Mouse (Mus musculus) forebrain, postnatal 0 days (tissue): ENCODE measurements around the gene Ccdc83. TPM values are rescaled to one million over a fixed set of nuclear protein-coding genes. Genes with fewer than 3 reads are reported as not detected.

Experiments
- ATAC-seq: fragments of 200-750 bp; cut with Nextera tagmentation; 2 replicates; pipeline ENCODE4 v1.8.0; 2017; ENCODE audit warnings: mild to moderate bottlenecking, moderate library complexity
- DNase-seq: peaks from one replicate; pipeline ENCODE4 v3.0.0-alpha.2; 2015
- H3K27ac ChIP-seq: fragments of 300-500 bp; sonication (generic); 2 replicates; pipeline ENCODE4 v1.5.1; 2014; ENCODE audit warnings: low read depth, mild to moderate bottlenecking, antibody characterized with exemption, low read length, moderate library complexity, mixed read lengths
- H3K27me3 ChIP-seq: fragments of 300-500 bp; sonication (generic); 2 replicates; pipeline ENCODE4 v1.6.1; 2014; ENCODE audit warnings: mild to moderate bottlenecking, low read length, mixed read lengths; ENCODE audit not compliant: insufficient read depth
- H3K36me3 ChIP-seq: fragments of 300-500 bp; sonication (generic); 2 replicates; pipeline ENCODE4 v1.6.1; 2014; ENCODE audit warnings: mild to moderate bottlenecking, moderate library complexity; ENCODE audit not compliant: insufficient read depth
- H3K4me1 ChIP-seq: fragments of 300-500 bp; sonication (generic); 2 replicates; pipeline ENCODE4 v1.6.1; 2014; ENCODE audit warnings: antibody characterized with exemption; ENCODE audit not compliant: insufficient read depth
- H3K4me2 ChIP-seq: fragments of 300-500 bp; sonication (generic); 2 replicates; pipeline ENCODE4 v1.6.1; 2014; ENCODE audit warnings: low read depth, mild to moderate bottlenecking, moderate library complexity
- H3K4me3 ChIP-seq: fragments of 300-500 bp; sonication (generic); 2 replicates; pipeline ENCODE4 v1.5.1; 2014; ENCODE audit warnings: low read depth, low read length, mixed read lengths
- H3K9ac ChIP-seq: fragments of 300-500 bp; sonication (generic); 2 replicates; pipeline ENCODE4 v1.6.1; 2014; ENCODE audit warnings: mild to moderate bottlenecking
- H3K9me3 ChIP-seq: fragments of 300-500 bp; sonication (generic); 2 replicates; pipeline ENCODE4 v1.6.1; 2016; ENCODE audit warnings: low read length
- CTCF ChIP-seq: sonication (generic); IDR thresholded peaks from 2 replicates; pipeline ENCODE4 v1.5.1; 2016; ENCODE audit warnings: antibody characterized with exemption, control low read depth, low read depth
- WGBS: fragments of 180-500 bp; shearing (Covaris S2); extraction: QIAGEN DNeasy Blood & Tissue Kit; methylation state at CpG from one replicate; pipeline ENCODE4 v1.1.7; 2014; 5-methylcytosine and 5-hydroxymethylcytosine counted together
- polyA plus RNA-seq: library from polyadenylated mRNA; unstranded; fragments of >200 nt; fragmentation: Nextera tagmentation; extraction: Ambion mirVana; gene quantifications from 2 replicates; pipeline ENCODE4 v1.2.1, GENCODE M21; 2015
- total RNA-seq: library from RNA; depleted of rRNA; stranded (reverse); fragments of >200 nt; gene quantifications from 2 replicates; pipeline ENCODE4 v1.2.3, GENCODE M21; 2014

Ccdc83 gene
- total and polyA plus RNA-seq, 2 experiments from 2014 or later: not detected

DNA sequence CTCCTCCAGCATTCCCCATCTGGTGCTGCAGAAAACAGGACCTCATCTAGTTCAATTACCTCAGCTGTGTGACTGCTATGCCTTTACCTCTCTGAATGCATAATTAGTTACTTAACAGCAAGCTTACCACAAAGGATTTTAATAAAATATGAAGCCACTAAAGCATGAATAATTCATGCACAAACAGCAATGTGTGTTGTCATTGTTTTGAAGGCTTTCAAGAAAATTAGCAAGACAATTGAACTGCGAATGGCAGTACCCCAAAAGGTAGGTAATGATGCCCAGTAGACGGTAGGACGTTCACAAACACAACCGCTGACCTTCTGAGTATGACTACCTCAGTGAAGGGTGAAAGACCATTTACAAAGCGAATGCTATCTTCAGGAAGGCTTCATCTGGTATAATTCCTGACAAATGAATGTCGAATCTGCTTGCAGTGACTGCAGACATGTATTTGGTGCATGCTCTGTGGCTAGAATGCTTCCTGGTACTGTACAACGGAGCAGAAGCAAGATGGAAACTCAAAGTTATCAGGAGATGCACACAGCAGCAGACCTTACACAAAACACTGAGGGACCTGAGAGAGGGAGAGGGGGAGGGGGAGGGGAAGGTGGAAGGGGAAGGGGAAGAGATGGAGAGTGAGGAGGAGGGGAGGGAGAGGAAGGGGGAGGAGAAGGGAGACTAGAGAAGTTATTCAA, 3.5 kb downstream of the Ccdc83 start:
- no peaks in the 10 kb centered on the region for H3K9me3 ChIP-seq
- H3K4me1 ChIP-seq: 0 out of 2 replicates have a peak, but pooled peaks cover 5% of the 10 kb centered on the region
- DNase-seq (peak; percentile 69), ATAC-seq (peak; percentile 82)
- peak overlapping the region; percentile 14; the same call in 1 of the 2 replicates for H3K4me3 ChIP-seq
- peak overlapping the region; percentile 70 for H3K27ac ChIP-seq
- H3K9ac ChIP-seq: peak overlapping the region; percentile 31; the same call in 1 of the 2 replicates
- peak overlapping the region; percentile 38 for H3K4me2 ChIP-seq
- TF ChIP-seq CTCF: no peak
- H3K27me3 ChIP-seq: no peaks in the 10 kb centered on the region
- no peaks in the 10 kb centered on the region for H3K36me3 ChIP-seq
- 7% methylated on average over 7 of the region's 7 CpGs for whole genome bisulfite sequencing

GRCm38 (mm10) chr7:90259899-90260298, 5.7 kb downstream of the Ccdc83 start:
- Histone ChIP-seq H3K27me3 (no peaks in the 10 kb centered on the region), H3K4me3 (no peak overlapping the region), H3K4me1 (no peaks in the 10 kb centered on the region), H3K27ac (no peak overlapping the region), H3K36me3 (no peaks in the 10 kb centered on the region), H3K9ac (no peak overlapping the region), H3K9me3 (no peaks in the 10 kb centered on the region), H3K4me2 (no peak overlapping the region)
- WGBS: 95% methylated on average over 2 of the region's 2 CpGs
- ATAC-seq (no peak), DNase-seq (no peak)
- no peak for TF ChIP-seq CTCF

GRCm38 (mm10) chr7:90258701-90259100, 6.9 kb downstream of the Ccdc83 start:
- ATAC-seq (no peak), DNase-seq (no peak)
- Histone ChIP-seq H3K4me1 (no peaks in the 10 kb centered on the region), H3K27me3 (no peaks in the 10 kb centered on the region), H3K4me3 (no peak overlapping the region), H3K9ac (no peak overlapping the region), H3K36me3 (no peaks in the 10 kb centered on the region), H3K4me2 (no peak overlapping the region), H3K9me3 (no peaks in the 10 kb centered on the region), H3K27ac (no peak overlapping the region)
- 88% methylated on average over 2 of the region's 2 CpGs for WGBS
- no peak for TF ChIP-seq CTCF

DNA sequence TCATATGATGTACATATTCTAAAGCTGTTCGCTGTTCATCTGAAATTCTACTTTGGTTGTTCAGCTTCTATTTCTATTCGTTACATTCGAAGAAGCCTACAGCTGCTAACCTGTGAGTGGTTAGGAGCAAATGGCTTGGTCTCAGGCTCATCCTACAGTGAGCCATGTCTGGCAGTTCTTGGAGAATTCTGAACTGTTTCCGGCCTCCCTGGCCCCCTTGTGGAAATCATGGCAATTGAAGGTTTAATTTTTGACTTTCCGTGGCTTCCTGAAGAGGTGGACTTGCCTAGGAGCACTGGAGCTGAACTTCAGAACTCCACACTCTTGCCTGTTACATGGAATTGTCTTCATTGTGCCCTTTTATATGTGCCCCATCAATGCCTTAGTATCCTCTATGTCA, 12.6 kb downstream of the Ccdc83 start:
- no peak overlapping the region for H3K4me2 ChIP-seq
- H3K9ac ChIP-seq: no peak overlapping the region
- H3K27ac ChIP-seq: no peak overlapping the region
- H3K4me1 ChIP-seq: no peaks in the 10 kb centered on the region
- no peak overlapping the region for H3K4me3 ChIP-seq
- DNase-seq: no peak
- WGBS: 71% methylated on average over 5 of the region's 5 CpGs
- peak; percentile 38; the same call in 1 of the 2 replicates for TF ChIP-seq CTCF
- no peaks in the 10 kb centered on the region for H3K9me3 ChIP-seq
- H3K27me3 ChIP-seq: no peaks in the 10 kb centered on the region
- no peaks in the 10 kb centered on the region for H3K36me3 ChIP-seq
- no peak for ATAC-seq

DNA sequence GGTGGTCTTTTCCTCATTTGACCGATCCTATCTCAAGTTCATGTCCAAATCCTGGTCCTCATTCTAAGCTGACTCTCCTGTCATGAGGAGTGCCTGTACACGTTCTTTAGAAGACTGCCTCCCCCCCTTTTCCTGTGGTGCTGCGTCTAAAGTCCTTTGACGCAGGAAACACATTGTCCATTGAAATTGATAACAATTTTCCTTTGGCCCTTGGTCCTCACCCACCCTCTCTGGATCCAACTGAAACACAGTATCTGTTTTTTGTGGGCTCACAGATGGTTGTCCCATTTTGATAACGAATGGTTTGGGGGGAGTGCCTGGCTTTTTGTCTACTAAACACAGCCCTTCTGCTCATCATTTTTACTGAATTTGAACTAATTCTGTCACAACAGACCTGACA, 21.9 kb downstream of the Ccdc83 start:
- H3K9ac ChIP-seq: no peak overlapping the region
- DNase-seq: no peak
- WGBS: 75% methylated on average over 5 of the region's 5 CpGs

DNA sequence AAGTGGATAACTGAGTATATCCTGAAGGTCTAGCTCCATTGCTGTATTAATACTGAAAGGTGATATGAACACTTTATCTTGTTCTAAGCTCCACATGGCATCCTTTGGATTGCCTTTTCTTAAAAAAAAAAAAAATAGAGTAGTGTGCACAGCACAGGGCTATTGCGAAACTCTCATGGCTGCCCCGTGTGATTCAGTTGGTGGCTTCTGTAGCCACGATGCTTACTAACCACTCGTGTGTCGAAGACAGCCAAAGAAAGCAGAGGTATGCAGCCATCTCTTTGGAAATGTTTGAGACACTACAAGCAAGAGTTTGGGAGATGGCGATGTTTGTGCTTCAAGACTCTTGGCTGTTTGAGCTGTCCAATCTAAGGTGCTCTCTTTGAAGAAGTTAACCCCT, 22.4 kb downstream of the Ccdc83 start:
- 94% methylated on average over 6 of the region's 6 CpGs for WGBS
- TF ChIP-seq CTCF: no peak
- Histone ChIP-seq H3K9ac (no peak overlapping the region), H3K4me2 (no peak overlapping the region), H3K27ac (no peak overlapping the region), H3K4me1 (no peaks in the 10 kb centered on the region), H3K9me3 (no peaks in the 10 kb centered on the region), H3K27me3 (no peaks in the 10 kb centered on the region), H3K4me3 (no peak overlapping the region), H3K36me3 (no peaks in the 10 kb centered on the region)
- DNase-seq: no peak
- no peak for ATAC-seq

More for the DNA sequence above, 21.9 kb downstream of the Ccdc83 start:
- H3K4me1 ChIP-seq: no peaks in the 10 kb centered on the region
- no peak overlapping the region for H3K4me3 ChIP-seq
- H3K27me3 ChIP-seq: no peaks in the 10 kb centered on the region
- no peak overlapping the region for H3K27ac ChIP-seq
- H3K4me2 ChIP-seq: no peak overlapping the region
- no peak for ATAC-seq
- H3K9me3 ChIP-seq: no peaks in the 10 kb centered on the region
- H3K36me3 ChIP-seq: no peaks in the 10 kb centered on the region
- no peak for TF ChIP-seq CTCF

DNA sequence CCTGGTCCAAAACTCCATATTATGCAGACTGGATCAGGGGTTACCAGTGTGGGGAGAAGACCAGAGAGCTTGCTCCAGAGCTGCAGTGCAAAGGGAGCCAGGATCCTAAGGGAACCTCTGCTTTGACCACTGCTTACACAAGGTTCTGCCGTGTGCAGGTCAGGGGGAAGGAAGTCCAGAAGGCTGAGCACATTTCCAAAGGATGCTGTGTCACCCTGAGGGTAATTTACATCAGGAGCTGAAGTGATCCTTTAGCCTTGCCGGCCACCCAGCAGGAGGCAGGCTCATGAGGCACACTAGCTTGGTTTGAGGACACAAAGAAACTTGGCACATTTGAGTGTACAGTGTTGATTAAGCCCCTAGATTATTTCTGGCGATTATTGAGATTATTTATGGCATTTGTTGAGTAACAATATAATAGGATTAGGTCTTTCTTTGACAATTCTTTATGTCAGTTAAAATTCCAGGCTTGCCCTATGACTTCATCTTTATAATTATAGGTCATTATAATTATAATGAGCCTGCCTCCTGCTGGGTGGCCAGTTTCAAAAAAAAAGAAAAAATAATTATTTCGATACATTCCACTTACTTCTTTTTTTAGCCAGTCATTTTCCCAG, 29.2 kb downstream of the Ccdc83 start:
- no peak overlapping the region for H3K4me3 ChIP-seq
- H3K9me3 ChIP-seq: no peaks in the 10 kb centered on the region
- 21% methylated on average over 4 of the region's 4 CpGs for WGBS
- TF ChIP-seq CTCF: no peak
- H3K4me1 ChIP-seq: no peaks in the 10 kb centered on the region
- no peak overlapping the region for H3K27ac ChIP-seq
- DNase-seq: no peak
- no peak for ATAC-seq
- no peak overlapping the region for H3K9ac ChIP-seq
- H3K27me3 ChIP-seq: no peaks in the 10 kb centered on the region
- H3K36me3 ChIP-seq: no peaks in the 10 kb centered on the region
- no peak overlapping the region for H3K4me2 ChIP-seq
